ENCODE assay signal across 8 mouse cellular contexts in the genomic region with DNA sequence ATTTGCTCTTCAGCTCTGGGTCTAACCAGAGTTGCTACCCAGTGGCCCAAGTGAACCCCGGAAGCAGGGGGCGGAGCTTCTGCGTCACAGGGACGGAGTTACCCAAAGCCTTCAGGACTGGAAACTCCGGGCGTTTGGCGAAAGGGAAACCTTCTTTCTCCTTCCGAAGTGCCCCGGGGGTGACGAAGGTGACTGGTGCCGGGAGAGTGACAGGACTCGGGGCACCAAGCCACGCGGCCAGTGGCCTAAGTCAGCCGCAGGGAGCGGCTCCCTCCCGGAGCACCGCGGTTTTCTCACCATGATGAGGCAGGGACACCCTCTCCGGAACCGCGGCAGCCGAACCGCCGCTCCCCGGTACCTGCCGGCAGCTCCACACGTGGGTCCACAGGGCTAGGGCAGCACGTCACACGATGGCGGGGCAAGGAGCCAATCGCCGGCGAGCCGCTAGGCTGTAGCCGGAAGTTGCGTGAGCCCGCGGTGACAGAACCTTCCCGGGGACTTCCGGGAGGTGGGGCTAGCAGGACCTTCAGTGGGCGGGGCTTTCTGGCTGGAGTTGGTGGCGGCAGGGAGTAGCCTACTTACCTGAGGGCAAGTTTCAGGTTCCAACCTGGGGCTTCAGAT. TPM values are rescaled to one million over a fixed set of nuclear protein-coding genes. Genes with fewer than 3 reads are reported as not detected.
DNase-seq lines count a peak whose midpoint lies in the region; ATAC-seq and TF ChIP-seq lines count a peak whose summit lies in the region.

Ltv1 (minus strand) TSS at position 438 of the 621 bp plus-strand sequence.

- H3K4me2 ChIP-seq in forebrain, embryonic 15.5 days (replicated peaks) = peak within 1 kb of the TSS; percentile 52

- TF ChIP-seq CTCF in lung, adult 2 months (IDR thresholded peaks at IDR 0.05; ENCODE audit: insufficient read depth, low read length) = no peak

- under 1% methylated on average over 43 of the region's 43 CpGs for WGBS in forebrain, embryonic 15.5 days
- WGBS in lung, adult 2 months = under 1% methylated on average over 43 of the region's 43 CpGs

- peak within 1 kb of the TSS; percentile 89 for H3K27ac ChIP-seq in ES-E14 (ENCODE audit: insufficient read depth, low read depth, low read length, poor library complexity, severe bottlenecking)
- peak within 1 kb of the TSS; percentile 60 for H3K27ac ChIP-seq in forebrain, embryonic 15.5 days (replicated peaks)

- intact Hi-C loops in heart, postnatal 25 days (cut with DNase I) = no loop called here

- 0 out of 2 replicates have a peak, but pooled peaks have one; percentile 27 for TF ChIP-seq POLR2A in lung, adult 2 months (IDR thresholded peaks at IDR 0.05; ENCODE audit: borderline replicate concordance, extremely low read depth, low read depth, low read length)

- H3K4me1 ChIP-seq in ES-E14 (ENCODE audit: control insufficient read depth in 2 of 2, insufficient read depth in 2 of 2, low read length in 2 of 2, poor library complexity in 1 of 2) = no peaks in the 10 kb centered on the region
- peaks cover 8% of the 10 kb centered on the region for H3K4me1 ChIP-seq in forebrain, embryonic 15.5 days
- no peaks in the 10 kb centered on the region; the same call in 1 of the 2 replicates for H3K4me1 ChIP-seq in lung, adult 2 months (ENCODE audit: control insufficient read depth, insufficient read depth, low read length)

- H3K9ac ChIP-seq in ES-E14 (ENCODE audit: insufficient read depth, low read depth, low read length, poor library complexity, severe bottlenecking) = peak within 1 kb of the TSS; percentile 97
- H3K9ac ChIP-seq in forebrain, embryonic 15.5 days (replicated peaks) = peak within 1 kb of the TSS; percentile 81

- H3K36me3 ChIP-seq in ES-E14 (ENCODE audit: control insufficient read depth, insufficient read depth, low read length, poor library complexity, severe bottlenecking) = peaks cover 13% of the 10 kb centered on the region
- H3K36me3 ChIP-seq in forebrain, embryonic 15.5 days = peaks cover 17% of the 10 kb centered on the region; the same call in 1 of the 2 replicates

- H3K4me3 ChIP-seq in ES-E14 (ENCODE audit: insufficient read depth in 1 of 2, low read depth in 1 of 2, low read length in 2 of 2, poor library complexity in 1 of 2, severe bottlenecking in 1 of 2) = peak within 1 kb of the TSS; percentile 90 to 98
- peak within 1 kb of the TSS; percentile 99 for H3K4me3 ChIP-seq in forebrain, embryonic 15.5 days
- H3K4me3 ChIP-seq in lung, adult 2 months (replicated peaks; ENCODE audit: extremely low read depth, low read depth, low read length) = peak within 1 kb of the TSS; percentile 92

- DNase-seq in ES-E14 (ENCODE audit: low read depth, low spot score) = peak; percentile 92
- peak; percentile 96 for DNase-seq in cerebellum, adult 11-12 months
- peak; percentile 90 for DNase-seq in heart, postnatal 25 days (ENCODE audit: low spot score)
- peak; percentile 94 to 96 for DNase-seq in layer of hippocampus, adult 18-20 months (ENCODE audit: low spot score in 2 of 2)
- peak; percentile 94 for DNase-seq in lung, adult 2 months
- DNase-seq in thymus, adult 18-20 months = peak; percentile 90 to 92

- H3K27me3 ChIP-seq in forebrain, embryonic 15.5 days = no peaks in the 10 kb centered on the region

- H3K9me3 ChIP-seq in ES-E14 (ENCODE audit: control insufficient read depth, insufficient read depth, low read depth, low read length) = no peaks in the 10 kb centered on the region
- no peaks in the 10 kb centered on the region for H3K9me3 ChIP-seq in forebrain, embryonic 15.5 days

- peak; percentile 100 for ATAC-seq in forebrain, embryonic 15.5 days (replicated peaks)
- ATAC-seq in neutrophil, adult 5-6 weeks (ENCODE audit: extremely low read depth, insufficient number of reproducible peaks, low FRiP score, poor library complexity, severe bottlenecking) = peak; percentile 99

- in situ Hi-C loops in ES-E14 (cut with MboI; ENCODE audit: low sequenced_read_pairs in 2 of 2, unreplicated experiment in 2 of 2) = no loop called here

TF ChIP-seq in ES-E14, 5 proteins besides CTCF, POLR2A, EP300 and RAD21:
- TF ChIP-seq CHD2 (IDR thresholded peaks at IDR 0.05; ENCODE audit: low read depth, low read length) = no peak
- TF ChIP-seq HCFC1 (IDR thresholded peaks at IDR 0.05; ENCODE audit: borderline replicate concordance, insufficient read depth, low read length) = peak; percentile 64; the same call in 1 of the 2 replicates

RNA-seq across cellular contexts. Expression of gene Ltv1, which starts in this region (rescaled TPM):
- total RNA-seq in ES-E14 (2012; rRNA removed) = 34.5 and 38.6 TPM in 2 replicates
- 32.6 and 37.8 TPM in 2 replicates for polyA plus RNA-seq in forebrain, embryonic 15.5 days (2015; fragmentation: Nextera tagmentation; extraction: Ambion mirVana)
- total RNA-seq in heart, postnatal 25 days (2021) = 10 to 100 TPM; 22.9 to 25.0 TPM
- total RNA-seq in layer of hippocampus, adult 18-20 months (2021) = 10 to 100 TPM; 20.6 to 22.4 TPM
- 7.3 and 12.2 TPM in 2 replicates for polyA plus RNA-seq in lung, adult 2 months (2012; rRNA removed)
- total RNA-seq in neutrophil, adult 5-6 weeks (2017) = 18.5 and 23.9 TPM in 2 replicates

Comparison
In these comparisons a context has a peak if more than half of its experiments do, and no peak if none do; other contexts are left out.
1. Peak in every context shown above with its lines: DNase-seq, ATAC-seq, H3K4me3 ChIP-seq and H3K27ac ChIP-seq.